Mouse (Mus musculus) olfactory bulb, adult 2 months (tissue): ENCODE data around the gene Trim80.

Source experiments
- CTCF ChIP-seq: fragments of 200-500 bp; IDR thresholded peaks from 2 replicates; pipeline ENCODE4 v1.5.1; 2012; ENCODE audit warnings: low read depth, mild to moderate bottlenecking, low read length, moderate library complexity; ENCODE audit not compliant: insufficient read depth
- POLR2A ChIP-seq: fragments of 200-500 bp; IDR thresholded peaks from 2 replicates; pipeline ENCODE4 v1.6.1; 2012; ENCODE audit warnings: mild to moderate bottlenecking, low read depth, low read length, moderate library complexity; ENCODE audit not compliant: insufficient read depth

GRCm38 (mm10) chr11:115492387-115492786 is 52.0 kb downstream of the Trim80 start:
- TF ChIP-seq CTCF = no peak
- no peak for TF ChIP-seq POLR2A
